In genomic region chr7:46422764-46423412, GRCm38 (mm10) we compare ENCODE assay signal across 10 mouse cellular contexts. TPM values are rescaled to one million over a fixed set of nuclear protein-coding genes. Genes with fewer than 3 reads are reported as not detected.
A peak's percentile ranks its signal among the peaks of the same experiment; 100 is the strongest.
DNase-seq lines count a peak whose midpoint lies in the region; ATAC-seq and TF ChIP-seq lines count a peak whose summit lies in the region.
"Had no signal": no experiment of that assay in that cellular context is flagged by ENCODE, and none has a peak within 500 bp of the region (broad histone marks: within the 10 kb centered on the region; RNA-seq: fewer than 3 reads in every experiment).

No protein-coding gene starts in this region.

- H3K27me3 ChIP-seq in heart, postnatal 0 days (ENCODE audit: control insufficient read depth, insufficient read depth, low read length): no peaks in the 10 kb centered on the region
- no peaks in the 10 kb centered on the region for H3K27me3 ChIP-seq in hindbrain, embryonic 11.5 days (ENCODE audit: control insufficient read depth, insufficient read depth, low read length)
- no peaks in the 10 kb centered on the region for H3K27me3 ChIP-seq in midbrain, embryonic 13.5 days

- WGBS in heart, postnatal 0 days: 56% methylated on average over 18 of the region's 18 CpGs
- WGBS in hindbrain, embryonic 11.5 days: 54% methylated on average over 18 of the region's 18 CpGs
- 56% methylated on average over 18 of the region's 18 CpGs for WGBS in midbrain, embryonic 13.5 days

- ATAC-seq in heart, postnatal 0 days (ENCODE audit: insufficient read depth, low read depth): 0 out of 2 replicates have a peak, but pooled peaks have one; percentile 33
- peak; percentile 80 for ATAC-seq in hindbrain, embryonic 11.5 days (ENCODE audit: low FRiP score)
- peak; percentile 78 for ATAC-seq in midbrain, embryonic 13.5 days
- ATAC-seq: Patski had no signal

- H3K4me2 ChIP-seq in heart, postnatal 0 days (ENCODE audit: low read depth, low read length): no peak overlapping the region
- peak overlapping the region; percentile 17 for H3K4me2 ChIP-seq in hindbrain, embryonic 11.5 days (replicated peaks; ENCODE audit: low read depth, low read length)
- H3K4me2 ChIP-seq in midbrain, embryonic 13.5 days (replicated peaks): peak overlapping the region; percentile 38

- intact Hi-C loops in heart, postnatal 25 days (cut with DNase I): no loop called here

- no peak overlapping the region for H3K27ac ChIP-seq in heart, postnatal 0 days (ENCODE audit: low read depth)
- peak overlapping the region; percentile 56 for H3K27ac ChIP-seq in hindbrain, embryonic 11.5 days (ENCODE audit: low read depth, low read length)
- H3K27ac ChIP-seq in midbrain, embryonic 13.5 days: peak overlapping the region; percentile 81

- H3K9me3 ChIP-seq in heart, postnatal 0 days (replicated peaks; ENCODE audit: control insufficient read depth, low read length): no peaks in the 10 kb centered on the region
- no peaks in the 10 kb centered on the region for H3K9me3 ChIP-seq in hindbrain, embryonic 11.5 days (ENCODE audit: control insufficient read depth, low read length)
- H3K9me3 ChIP-seq in midbrain, embryonic 13.5 days: no peaks in the 10 kb centered on the region

- H3K36me3 ChIP-seq in heart, postnatal 0 days (replicated peaks; ENCODE audit: control insufficient read depth, insufficient read depth, low read length): no peaks in the 10 kb centered on the region
- no peaks in the 10 kb centered on the region for H3K36me3 ChIP-seq in hindbrain, embryonic 11.5 days (ENCODE audit: control insufficient read depth, insufficient read depth, low read length)
- peaks cover 7% of the 10 kb centered on the region for H3K36me3 ChIP-seq in midbrain, embryonic 13.5 days

- peak; percentile 34 for TF ChIP-seq CTCF in heart, postnatal 0 days (IDR thresholded peaks at IDR 0.05; ENCODE audit: low read depth)

- no peak overlapping the region for H3K4me3 ChIP-seq in heart, postnatal 0 days (ENCODE audit: low read depth, low read length)
- no peak overlapping the region for H3K4me3 ChIP-seq in hindbrain, embryonic 11.5 days (ENCODE audit: low read depth, low read length)
- H3K4me3 ChIP-seq in midbrain, embryonic 13.5 days (replicated peaks): no peak overlapping the region

- no peaks in the 10 kb centered on the region for H3K4me1 ChIP-seq in heart, postnatal 0 days (ENCODE audit: control insufficient read depth, insufficient read depth)
- peaks cover 5% of the 10 kb centered on the region; the same call in 1 of the 2 replicates for H3K4me1 ChIP-seq in hindbrain, embryonic 11.5 days (replicated peaks; ENCODE audit: control insufficient read depth, insufficient read depth, low read length)
- H3K4me1 ChIP-seq in midbrain, embryonic 13.5 days (replicated peaks): peaks cover 62% of the 10 kb centered on the region

- TF ChIP-seq EP300 in heart, postnatal 0 days (IDR thresholded peaks at IDR 0.05; ENCODE audit: low read depth): no peak

- DNase-seq in heart, postnatal 0 days (ENCODE audit: low spot score): no peak
- DNase-seq in heart, postnatal 25 days (ENCODE audit: low spot score): no peak
- DNase-seq in adrenal gland, postnatal 10 days: peak; percentile 73
- peak; percentile 38 for DNase-seq in embryo, embryonic 11.5 days (ENCODE audit: low read depth, low spot score)
- peak; percentile 83 for DNase-seq in hindbrain, embryonic 11.5 days (ENCODE audit: low spot score)
- peak; percentile 57 to 77 for DNase-seq in left cerebral cortex, adult 8-10 months (ENCODE audit: low spot score in 2 of 2)
- DNase-seq in spleen, postnatal 10 days (ENCODE audit: low spot score in 2 of 2): peak; percentile 35 to 81

- no peak overlapping the region for H3K9ac ChIP-seq in heart, postnatal 0 days (replicated peaks; ENCODE audit: low read depth, low read length)
- no peak overlapping the region for H3K9ac ChIP-seq in hindbrain, embryonic 11.5 days (ENCODE audit: low read depth, low read length)
- H3K9ac ChIP-seq in midbrain, embryonic 13.5 days (replicated peaks): no peak overlapping the region

RNA-seq across cellular contexts. Expression of gene Kcnc1, which starts 26.6 kb away (rescaled TPM):
- 0.04 TPM in 1 of 2 replicates, not detected in the other for total RNA-seq in heart, postnatal 0 days (2014; rRNA removed; ENCODE audit: low replicate concordance)
- polyA plus RNA-seq in heart, postnatal 0 days (2015; fragmentation: Nextera tagmentation; extraction: Ambion mirVana): not detected in 2 replicates
- total RNA-seq in heart, postnatal 25 days (2021): under 1 TPM; 0.03 to 0.05 TPM
- total RNA-seq in adrenal gland, postnatal 10 days (2021): 1 to 10 TPM in 1 of 2 experiments, under 1 TPM in 1; 0.63 to 1.7 TPM
- 1.7 and 3.1 TPM in 2 replicates for polyA plus RNA-seq in hindbrain, embryonic 11.5 days (2014; fragmentation: Nextera tagmentation; extraction: Ambion mirVana)
- total RNA-seq in left cerebral cortex, adult 8-10 months (2022): 100 to 1,000 TPM; 134 to 153 (median 136) TPM
- polyA plus RNA-seq in midbrain, embryonic 13.5 days (2015; fragmentation: Nextera tagmentation; extraction: Ambion mirVana): 8.0 and 8.5 TPM in 2 replicates

RNA-seq across cellular contexts. Expression of gene Myod1, which starts 46.6 kb away (rescaled TPM):
- total RNA-seq in heart, postnatal 0 days (2014; rRNA removed; ENCODE audit: low replicate concordance): not detected in 2 replicates
- polyA plus RNA-seq in heart, postnatal 0 days (2015; fragmentation: Nextera tagmentation; extraction: Ambion mirVana): not detected in 2 replicates
- total RNA-seq in heart, postnatal 25 days (2021): not detected
- 1 to 10 TPM in 1 of 2 experiments, under 1 TPM in 1; 0.84 to 2.7 TPM for total RNA-seq in adrenal gland, postnatal 10 days (2021)
- polyA plus RNA-seq in hindbrain, embryonic 11.5 days (2014; fragmentation: Nextera tagmentation; extraction: Ambion mirVana): 1.2 and 3.2 TPM in 2 replicates
- under 1 TPM in 2 of 4 experiments, not detected in 2; 0.19 to 0.23 TPM for total RNA-seq in left cerebral cortex, adult 8-10 months (2022)
- not detected in 2 replicates for polyA plus RNA-seq in midbrain, embryonic 13.5 days (2015; fragmentation: Nextera tagmentation; extraction: Ambion mirVana)
- total RNA-seq: left cerebral cortex, postnatal 10 days had no signal
- polyA plus RNA-seq: Patski had no signal

Comparison
In these comparisons a context has a peak if more than half of its experiments do, and no peak if none do; other contexts are left out.
1. DNase-seq: peak in adrenal gland, postnatal 10 days (single experiment), embryo, embryonic 11.5 days (single experiment), hindbrain, embryonic 11.5 days (single experiment), left cerebral cortex, adult 8-10 months (2 of 2) and spleen, postnatal 10 days (2 of 2); none in heart, postnatal 0 days (single experiment) and heart, postnatal 25 days (single experiment).
2. RNA of gene Kcnc1, which starts 26.6 kb away (total RNA-seq): 134 to 153 TPM in left cerebral cortex, adult 8-10 months; 0.63 to 1.7 TPM in adrenal gland, postnatal 10 days, 0.03 to 0.05 TPM in heart, postnatal 25 days and 0.04 TPM in heart, postnatal 0 days; every median in the first group is over 10 times any median in the second.
3. Peak in every context shown above with its lines, with median percentiles within 50 percentile points of each other: ATAC-seq.